Mouse (Mus musculus) fibroblast of lung, adult 2 months (primary cell): Measurements from ENCODE around the gene Usp17lc.
"Not testable (repeated sequence)": the region's sequence is repeated elsewhere in the genome, so short reads cannot be mapped to it uniquely, and the experiment has no call there.

Experiments used
- DNase-seq: peaks from one replicate; pipeline ENCODE4 v3.0.0-alpha.2; 2011; ENCODE audit warnings: low read depth

The Usp17lc gene

GRCm38 (mm10) chr7:103414772-103415171 is at the start of gene Usp17lc:
Gene Usp17lc, plus strand, starts transcription at chr7:103415072.
- DNase-seq: not testable (repeated sequence)

GRCm38 (mm10) chr7:103386077-103386476 is 28.8 kb upstream of the Usp17lc start, which contains the start of gene Olfr603:
Gene Olfr603, minus strand, starts transcription at chr7:103386177.
- DNase-seq: no peak

GRCm38 (mm10) chr7:103397758-103398157 is 17.1 kb upstream of the Usp17lc start:
- DNase-seq: no peak

GRCm38 (mm10) chr7:103398981-103399380 is 15.9 kb upstream of the Usp17lc start:
- no peak for DNase-seq

GRCm38 (mm10) chr7:103406521-103407055 is 8.3 kb upstream of the Usp17lc start:
- DNase-seq: not testable (repeated sequence)

GRCm38 (mm10) chr7:103445339-103445738 is 30.5 kb downstream of the Usp17lc start, which contains the start of gene Olfr605:
Gene Olfr605, minus strand, starts transcription at chr7:103445439.
- no peak for DNase-seq

GRCm38 (mm10) chr7:103448746-103449145 is 33.9 kb downstream of the Usp17lc start, which contains the start of gene Olfr606:
Gene Olfr606, plus strand, starts transcription at chr7:103449046.
- no peak for DNase-seq

GRCm38 (mm10) chr7:103460590-103460989 is 45.7 kb downstream of the Usp17lc start:
- no peak for DNase-seq
